Mouse (Mus musculus) kidney, adult 2 months (tissue): ENCODE measurements at regions not wholly inside any gene's neighbourhood (a gene's known extent, or its start where the extent isn't known, plus 50 kb on each side); places are given as distances from the start of the nearest gene placed in this dataset.

Experiments
- CTCF ChIP-seq: fragments of 200-500 bp; conservative IDR thresholded peaks from 2 replicates; pipeline ENCODE4 v1.5.1; 2011; ENCODE audit warnings: low read depth, mild to moderate bottlenecking, control low read depth, low read length, moderate library complexity, mixed read lengths; ENCODE audit not compliant: insufficient read depth, insufficient read length
- POLR2A ChIP-seq: fragments of 200-500 bp; IDR thresholded peaks from one replicate; pipeline ENCODE4 v1.6.1; 2011; ENCODE audit warnings: low read depth, low read length, control low read depth

DNA sequence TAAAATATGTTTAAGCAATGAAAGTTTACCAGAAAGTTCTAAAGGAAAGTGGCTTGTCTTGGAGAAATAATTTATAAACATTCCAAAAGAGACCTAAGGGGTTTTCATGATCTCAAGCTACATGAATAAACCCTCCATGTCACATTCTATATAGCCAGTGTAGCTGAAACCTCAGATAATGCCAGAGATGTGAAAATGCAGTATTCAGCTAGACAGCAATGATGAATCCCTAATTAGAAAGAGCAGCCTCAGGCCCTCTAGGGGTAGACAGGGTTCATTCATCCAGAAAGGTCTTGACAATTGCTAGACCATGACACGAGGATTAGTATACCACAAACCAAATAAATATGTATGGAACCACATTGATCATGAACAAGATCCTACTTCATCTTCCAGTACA is 97.2 kb upstream of the Nox4 start:
- no peak for TF ChIP-seq CTCF
- no peak for TF ChIP-seq POLR2A
